27 mouse cellular contexts compared by ENCODE assay signal in the genomic region with DNA sequence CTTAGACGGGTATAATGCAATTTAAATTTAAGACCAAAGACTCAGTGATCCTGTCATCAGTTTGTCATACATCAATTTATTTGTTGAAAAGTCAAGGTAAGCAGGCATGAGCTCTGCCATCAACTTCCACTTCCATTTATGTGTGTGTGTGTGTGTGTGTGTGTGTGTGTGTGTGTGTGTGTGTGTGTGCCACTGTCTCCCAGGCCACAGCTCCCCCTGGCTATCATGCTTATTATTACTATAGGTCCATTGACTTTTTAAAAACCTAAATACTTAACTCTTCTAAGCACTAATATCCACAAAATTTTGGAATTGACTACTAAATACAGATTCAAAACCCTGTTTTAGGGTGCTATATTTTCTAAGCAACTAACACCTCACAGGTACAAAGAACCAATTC.
"Had no signal": no experiment of that assay in that cellular context is flagged by ENCODE, and none has a peak within 500 bp of the region (broad histone marks: within the 10 kb centered on the region; RNA-seq: fewer than 3 reads in every experiment).

No protein-coding gene starts in this region.

- H3K36me3 ChIP-seq: embryonic facial prominence, embryonic 10.5 days; embryonic facial prominence, embryonic 12.5 days; embryonic facial prominence, embryonic 13.5 days; embryonic facial prominence, embryonic 15.5 days; forebrain, embryonic 10.5 days; forebrain, embryonic 12.5 days; forebrain, embryonic 15.5 days had no signal

- H3K9ac ChIP-seq: embryonic facial prominence, embryonic 12.5 days; embryonic facial prominence, embryonic 13.5 days; embryonic facial prominence, embryonic 15.5 days; forebrain, embryonic 12.5 days; forebrain, embryonic 13.5 days; forebrain, embryonic 15.5 days; forebrain, postnatal 0 days had no signal

- H3K4me1 ChIP-seq: embryonic facial prominence, embryonic 12.5 days; embryonic facial prominence, embryonic 15.5 days; forebrain, embryonic 10.5 days; forebrain, embryonic 12.5 days had no signal

- H3K27ac ChIP-seq: embryonic facial prominence, embryonic 10.5 days; embryonic facial prominence, embryonic 12.5 days; embryonic facial prominence, embryonic 13.5 days; embryonic facial prominence, embryonic 15.5 days; forebrain, embryonic 10.5 days; forebrain, embryonic 12.5 days; forebrain, embryonic 13.5 days; forebrain, embryonic 15.5 days; gastrocnemius, adult 2 months; heart, adult 2 months had no signal

- H3K27me3 ChIP-seq: embryonic facial prominence, embryonic 12.5 days; embryonic facial prominence, embryonic 13.5 days; embryonic facial prominence, embryonic 15.5 days; forebrain, embryonic 12.5 days; forebrain, embryonic 13.5 days; forebrain, embryonic 15.5 days had no signal

- DNase-seq: cerebellum, adult 2 months; cerebellum, adult 9-10 months; cerebellum, adult 9-11 months; cerebellum, postnatal 10 days; cerebellum, postnatal 14 days; cerebellum, postnatal 25 days; cerebellum, postnatal 36 days; embryo, embryonic 11 days; forebrain, postnatal 0 days; gastrocnemius, adult 2 months; gastrocnemius, postnatal 10 days; gastrocnemius, postnatal 14 days; gastrocnemius, postnatal 25 days; gastrocnemius, postnatal 36 days; heart, adult 18-20 months; heart, adult 2 months had no signal

- H3K9me3 ChIP-seq: embryonic facial prominence, embryonic 10.5 days; embryonic facial prominence, embryonic 12.5 days; embryonic facial prominence, embryonic 13.5 days; embryonic facial prominence, embryonic 15.5 days; forebrain, embryonic 10.5 days; forebrain, embryonic 12.5 days; forebrain, embryonic 13.5 days; forebrain, embryonic 15.5 days had no signal

- H3K4me2 ChIP-seq: embryonic facial prominence, embryonic 12.5 days; embryonic facial prominence, embryonic 13.5 days; embryonic facial prominence, embryonic 15.5 days; forebrain, embryonic 12.5 days; forebrain, embryonic 13.5 days; forebrain, embryonic 15.5 days had no signal

- H3K4me3 ChIP-seq: embryonic facial prominence, embryonic 10.5 days; embryonic facial prominence, embryonic 12.5 days; embryonic facial prominence, embryonic 13.5 days; embryonic facial prominence, embryonic 15.5 days; erythroblast, embryonic 14.5 days; forebrain, embryonic 10.5 days; forebrain, embryonic 12.5 days; forebrain, embryonic 13.5 days; forebrain, embryonic 15.5 days; gastrocnemius, adult 2 months; heart, adult 2 months had no signal

- ATAC-seq: forebrain, embryonic 13.5 days; forebrain, embryonic 14.5 days; forebrain, embryonic 15.5 days; forebrain, embryonic 16.5 days; forebrain, postnatal 0 days had no signal
